Mouse (Mus musculus): ENCODE data around the gene Serp2. TPM values are rescaled to one million over a fixed set of nuclear protein-coding genes. Genes with fewer than 3 reads are reported as not detected.

Gene Serp2
- polyA plus RNA-seq, 1 experiment from 2014 or later, result 5.3 TPM

DNA sequence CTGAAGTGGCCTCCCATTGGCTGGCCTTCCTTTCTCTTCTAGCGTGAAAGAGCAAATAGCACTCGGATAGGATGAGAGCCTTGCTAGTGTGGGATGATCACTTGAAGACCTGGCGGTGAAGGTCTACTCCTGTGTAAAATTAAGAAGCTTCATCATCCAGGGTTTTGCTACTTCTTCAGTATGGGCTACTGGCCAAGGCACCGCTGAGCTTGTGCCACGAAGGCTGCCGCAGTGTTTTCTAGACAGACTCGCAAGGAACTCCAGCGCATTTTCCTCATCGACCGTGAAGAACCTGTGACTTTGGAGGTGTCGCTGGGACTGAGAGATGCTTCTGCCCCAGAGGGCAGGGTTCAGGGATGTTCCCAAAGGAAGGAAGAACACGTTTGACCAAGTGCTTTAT, 36.0 kb upstream of the Serp2 start:
- H3K4me1 ChIP-seq, result peaks cover 52% of the 10 kb centered on the region
- H3K4me2 ChIP-seq, result no peak overlapping the region
- H3K4me3 ChIP-seq, result no peak overlapping the region
- H3K27me3 ChIP-seq, result no peaks in the 10 kb centered on the region
- WGBS, result 83% methylated on average over 12 of the region's 12 CpGs
- H3K27ac ChIP-seq, result no peak overlapping the region
- no peaks in the 10 kb centered on the region for H3K9me3 ChIP-seq
- no peaks in the 10 kb centered on the region for H3K36me3 ChIP-seq
- ATAC-seq (ENCODE audit: borderline replicate concordance, extremely low read depth, low FRiP score, low TSS enrichment), result no peak
- no peak overlapping the region for H3K9ac ChIP-seq

GRCm38 (mm10) chr14:76592090-76592489, 35.4 kb upstream of the Serp2 start:
- Histone ChIP-seq H3K9ac (no peak overlapping the region), H3K4me1 (peaks cover 47% of the 10 kb centered on the region; the same call in 1 of the 2 replicates), H3K4me2 (no peak overlapping the region), H3K27me3 (no peaks in the 10 kb centered on the region), H3K36me3 (no peaks in the 10 kb centered on the region), H3K27ac (no peak overlapping the region), H3K9me3 (no peaks in the 10 kb centered on the region), H3K4me3 (no peak overlapping the region)
- ATAC-seq (ENCODE audit: borderline replicate concordance, extremely low read depth, low FRiP score, low TSS enrichment), result no peak
- 67% methylated on average over 6 of the region's 6 CpGs for WGBS

DNA sequence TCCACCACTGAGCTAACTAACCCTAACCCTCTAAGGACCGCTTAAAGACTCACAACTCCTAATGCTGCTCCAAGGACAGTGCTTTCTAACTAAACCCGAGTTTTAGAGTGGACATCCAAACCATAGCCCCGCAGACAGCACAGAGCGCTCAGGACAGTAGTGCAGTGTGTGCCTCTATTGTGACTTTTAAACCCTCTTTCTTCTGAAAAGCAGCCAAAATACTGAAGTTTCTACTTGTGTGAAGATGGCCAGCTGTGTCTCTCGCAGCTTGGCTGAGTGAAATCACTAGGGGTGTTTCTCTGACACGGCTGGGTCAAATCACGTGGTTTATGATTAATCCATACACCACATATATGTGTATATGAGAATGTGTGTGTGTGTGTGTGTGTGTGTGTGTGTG, 33.4 kb upstream of the Serp2 start:
- Histone ChIP-seq H3K36me3 (no peaks in the 10 kb centered on the region), H3K27me3 (no peaks in the 10 kb centered on the region), H3K9ac (no peak overlapping the region), H3K9me3 (no peaks in the 10 kb centered on the region), H3K4me2 (no peak overlapping the region), H3K4me3 (no peak overlapping the region), H3K4me1 (peaks cover 38% of the 10 kb centered on the region; the same call in 1 of the 2 replicates), H3K27ac (peak overlapping the region; percentile 50)
- ATAC-seq (ENCODE audit: borderline replicate concordance, extremely low read depth, low FRiP score, low TSS enrichment), result 0 out of 2 replicates have a peak, but pooled peaks have one; percentile 15
- 50% methylated on average over 7 of the region's 7 CpGs for WGBS

DNA sequence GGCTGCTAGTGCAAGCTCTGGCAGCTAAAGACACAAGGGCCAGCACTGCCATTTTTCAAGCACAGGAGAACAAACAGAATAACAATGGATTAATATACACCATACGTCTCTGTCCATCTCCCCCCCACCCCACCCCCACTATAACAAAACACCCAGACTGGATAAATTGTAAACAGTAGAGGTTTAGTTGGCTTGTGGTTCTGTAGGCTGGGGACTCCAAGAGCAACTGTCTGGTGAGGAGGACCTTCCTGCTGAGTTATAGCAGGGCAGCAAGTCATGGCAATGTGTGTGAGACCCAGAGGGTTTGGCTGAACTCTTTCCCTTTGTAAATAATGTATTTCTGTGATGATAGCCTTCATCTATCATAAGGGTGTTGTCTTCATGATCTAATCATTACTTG, 33.0 kb upstream of the Serp2 start:
- no peak overlapping the region for H3K4me3 ChIP-seq
- H3K4me1 ChIP-seq, result peaks cover 34% of the 10 kb centered on the region; the same call in 1 of the 2 replicates
- peak overlapping the region; percentile 50 for H3K27ac ChIP-seq
- no peaks in the 10 kb centered on the region for H3K36me3 ChIP-seq
- peak; percentile 81; the same call in 1 of the 2 replicates for ATAC-seq (ENCODE audit: borderline replicate concordance, extremely low read depth, low FRiP score, low TSS enrichment)
- no peaks in the 10 kb centered on the region for H3K9me3 ChIP-seq
- H3K9ac ChIP-seq, result no peak overlapping the region
- no peaks in the 10 kb centered on the region for H3K27me3 ChIP-seq
- H3K4me2 ChIP-seq, result no peak overlapping the region
- WGBS, result 18% methylated on average over 1 of the region's 1 CpGs

DNA sequence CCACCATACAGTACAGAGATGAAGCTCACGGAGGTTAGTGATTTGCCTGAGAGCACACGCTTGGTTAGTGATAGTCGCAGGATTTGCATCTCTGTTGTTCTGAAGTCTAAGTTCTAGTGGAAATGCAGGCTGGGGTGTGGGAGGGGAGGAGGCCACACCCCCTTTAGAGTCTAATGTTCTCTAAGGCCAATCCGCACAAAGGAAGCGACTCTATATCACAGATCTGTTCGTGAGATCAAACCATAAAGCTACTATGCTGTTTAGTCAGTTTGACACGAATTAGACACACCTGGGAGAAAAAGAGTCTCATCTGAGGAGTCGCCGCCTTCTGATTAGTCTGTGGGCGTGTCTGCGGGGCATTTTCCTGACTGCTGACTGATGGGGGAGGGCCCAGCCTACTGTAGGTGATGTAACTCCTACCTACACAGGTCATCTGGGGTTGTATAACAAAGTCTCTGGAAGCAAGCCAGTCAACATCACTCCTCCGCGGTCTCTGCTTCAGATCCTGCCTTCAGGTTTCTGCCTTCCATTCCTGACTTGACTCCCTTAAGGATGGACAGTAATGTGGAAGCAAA, 29.2 kb upstream of the Serp2 start:
- Histone ChIP-seq H3K9me3 (no peaks in the 10 kb centered on the region), H3K27me3 (no peaks in the 10 kb centered on the region), H3K4me1 (peaks cover 19% of the 10 kb centered on the region; the same call in 1 of the 2 replicates), H3K9ac (no peak overlapping the region), H3K36me3 (no peaks in the 10 kb centered on the region), H3K4me3 (no peak overlapping the region), H3K4me2 (no peak overlapping the region), H3K27ac (no peak overlapping the region)
- ATAC-seq (ENCODE audit: borderline replicate concordance, extremely low read depth, low FRiP score, low TSS enrichment), result no peak
- 50% methylated on average over 13 of the region's 13 CpGs for WGBS

GRCm38 (mm10) chr14:76583985-76584384, 27.3 kb upstream of the Serp2 start:
- Histone ChIP-seq H3K36me3 (no peaks in the 10 kb centered on the region), H3K4me1 (peaks cover 13% of the 10 kb centered on the region), H3K4me3 (no peak overlapping the region), H3K9ac (no peak overlapping the region), H3K27me3 (no peaks in the 10 kb centered on the region), H3K27ac (no peak overlapping the region), H3K4me2 (no peak overlapping the region), H3K9me3 (no peaks in the 10 kb centered on the region)
- 74% methylated on average over 7 of the region's 7 CpGs for WGBS
- ATAC-seq (ENCODE audit: borderline replicate concordance, extremely low read depth, low FRiP score, low TSS enrichment), result no peak

DNA sequence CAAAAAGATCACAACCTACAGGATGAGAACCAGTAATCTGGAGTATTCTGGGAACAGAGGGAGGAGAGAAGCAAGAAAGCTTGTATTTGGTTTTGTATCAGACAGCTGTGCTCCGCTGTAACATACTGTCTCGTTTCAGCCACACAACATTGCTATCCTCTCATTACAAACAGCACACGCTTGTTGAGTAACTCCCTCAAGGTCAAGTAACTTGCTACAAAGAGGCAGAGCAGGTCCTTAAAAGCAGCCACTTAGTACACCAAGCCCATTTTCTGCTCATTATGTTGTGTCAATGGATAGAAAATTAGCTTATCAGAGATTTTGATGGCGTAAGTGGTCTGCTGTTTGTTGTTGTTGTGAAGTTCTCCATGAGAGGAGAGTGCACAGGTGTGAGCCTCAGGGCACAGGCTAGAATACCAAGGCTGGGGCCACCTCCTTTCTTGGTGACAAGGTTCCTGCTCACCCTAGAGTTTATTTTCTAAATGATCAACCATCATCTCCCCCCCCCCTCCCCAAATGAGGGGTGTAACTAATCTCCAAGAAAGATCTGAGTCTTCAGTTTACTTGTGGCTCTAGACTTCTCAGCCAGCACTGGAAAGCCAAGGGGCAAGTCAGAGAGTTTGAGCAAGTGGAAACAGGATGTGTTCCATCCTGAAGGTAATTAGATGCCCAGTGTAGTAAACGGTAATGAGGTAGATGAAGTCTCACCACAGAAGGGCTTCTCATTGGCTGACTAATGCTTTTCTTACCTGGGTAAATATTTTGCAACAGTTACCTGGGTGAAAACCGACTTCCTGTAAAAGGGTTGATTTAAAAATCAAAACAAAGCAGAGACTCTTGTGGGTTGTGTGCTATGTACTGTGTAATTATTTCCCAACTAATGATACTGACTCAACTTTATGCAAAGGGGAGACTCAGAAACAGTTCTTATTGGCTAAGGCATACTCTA, 25.6 kb upstream of the Serp2 start:
- no peak overlapping the region for H3K9ac ChIP-seq
- H3K4me3 ChIP-seq, result no peak overlapping the region
- WGBS, result 64% methylated on average over 6 of the region's 6 CpGs
- H3K4me2 ChIP-seq, result no peak overlapping the region
- no peaks in the 10 kb centered on the region for H3K36me3 ChIP-seq
- H3K9me3 ChIP-seq, result no peaks in the 10 kb centered on the region
- peaks cover 12% of the 10 kb centered on the region for H3K4me1 ChIP-seq
- ATAC-seq (ENCODE audit: borderline replicate concordance, extremely low read depth, low FRiP score, low TSS enrichment), result no peak
- H3K27ac ChIP-seq, result no peak overlapping the region
- H3K27me3 ChIP-seq, result no peaks in the 10 kb centered on the region

DNA sequence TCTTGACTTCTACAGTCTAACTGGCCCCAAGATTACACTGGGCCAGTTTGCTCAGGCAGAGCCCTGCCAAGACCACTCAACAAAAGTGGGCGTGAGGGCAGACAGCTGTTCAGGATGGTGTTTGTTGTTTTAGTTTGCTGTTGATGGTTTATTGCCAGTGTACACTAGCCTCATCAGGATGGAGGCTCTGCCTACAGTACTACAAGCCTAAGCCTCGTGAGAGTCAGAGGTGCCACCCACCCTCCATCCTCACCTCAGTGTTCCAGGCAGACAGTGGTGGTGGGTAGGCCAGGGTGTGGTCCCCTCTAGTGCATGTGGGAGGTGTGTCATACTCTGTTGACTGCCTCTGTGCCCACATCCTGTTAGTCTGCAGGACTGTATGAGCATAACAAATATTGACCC, 23.0 kb upstream of the Serp2 start:
- ATAC-seq (ENCODE audit: borderline replicate concordance, extremely low read depth, low FRiP score, low TSS enrichment), result peak; percentile 84
- H3K36me3 ChIP-seq, result no peaks in the 10 kb centered on the region

GRCm38 (mm10) chr14:76577840-76578239, 21.2 kb upstream of the Serp2 start:
- H3K4me1 ChIP-seq, result peaks cover 16% of the 10 kb centered on the region
- no peaks in the 10 kb centered on the region for H3K27me3 ChIP-seq
- H3K9me3 ChIP-seq, result no peaks in the 10 kb centered on the region
- no peak overlapping the region for H3K9ac ChIP-seq
- no peak overlapping the region for H3K4me3 ChIP-seq
- no peak overlapping the region for H3K4me2 ChIP-seq
- 47% methylated on average over 2 of the region's 2 CpGs for WGBS
- ATAC-seq (ENCODE audit: borderline replicate concordance, extremely low read depth, low FRiP score, low TSS enrichment), result no peak
- no peaks in the 10 kb centered on the region for H3K36me3 ChIP-seq
- H3K27ac ChIP-seq, result no peak overlapping the region

More for the DNA sequence above, 23.0 kb upstream of the Serp2 start:
- H3K4me1 ChIP-seq, result peaks cover 16% of the 10 kb centered on the region
- no peak overlapping the region for H3K9ac ChIP-seq
- no peaks in the 10 kb centered on the region for H3K9me3 ChIP-seq
- H3K4me2 ChIP-seq, result no peak overlapping the region
- peak overlapping the region; percentile 27; the same call in 1 of the 2 replicates for H3K27ac ChIP-seq
- no peaks in the 10 kb centered on the region for H3K27me3 ChIP-seq
- WGBS, result 43% methylated on average over 2 of the region's 2 CpGs
- no peak overlapping the region for H3K4me3 ChIP-seq

GRCm38 (mm10) chr14:76570292-76570691, 13.6 kb upstream of the Serp2 start:
- Histone ChIP-seq H3K4me1 (peaks cover 21% of the 10 kb centered on the region), H3K9me3 (no peaks in the 10 kb centered on the region), H3K4me2 (no peak overlapping the region), H3K27me3 (no peaks in the 10 kb centered on the region), H3K27ac (0 out of 2 replicates have a peak overlapping the region, but pooled peaks have one; percentile 29), H3K4me3 (no peak overlapping the region), H3K9ac (no peak overlapping the region), H3K36me3 (no peaks in the 10 kb centered on the region)
- ATAC-seq (ENCODE audit: borderline replicate concordance, extremely low read depth, low FRiP score, low TSS enrichment), result no peak
- 73% methylated on average over 7 of the region's 7 CpGs for WGBS

- WGBS, result 7% methylated on average over 9 of the region's 9 CpGs
- peak; percentile 81 for ATAC-seq (ENCODE audit: borderline replicate concordance, extremely low read depth, low FRiP score, low TSS enrichment)
- Histone ChIP-seq H3K4me3 (no peak overlapping the region), H3K4me2 (0 out of 2 replicates have a peak overlapping the region, but pooled peaks have one; percentile 3), H3K9ac (no peak overlapping the region), H3K27ac (peak overlapping the region; percentile 73), H3K9me3 (no peaks in the 10 kb centered on the region), H3K36me3 (no peaks in the 10 kb centered on the region), H3K4me1 (peaks cover 21% of the 10 kb centered on the region), H3K27me3 (no peaks in the 10 kb centered on the region)
Observed at GRCm38 (mm10) chr14:76569271-76569961, 12.7 kb upstream of the Serp2 start.

All from lung, embryonic 15.5 days (tissue).